ENCODE assay signal across 8 mouse cellular contexts in genomic region chr8:110997547-110998531, GRCm38 (mm10). TPM values are rescaled to one million over a fixed set of nuclear protein-coding genes. Genes with fewer than 3 reads are reported as not detected.
A peak's percentile ranks its signal among the peaks of the same experiment; 100 is the strongest.
DNase-seq lines count a peak whose midpoint lies in the region; ATAC-seq lines count a peak whose summit lies in the region.

TSS of gene Ddx19a (minus strand) at chr8:110997800.

- no peaks in the 10 kb centered on the region for H3K27me3 ChIP-seq in hindbrain, embryonic 11.5 days (ENCODE audit: control insufficient read depth, insufficient read depth, low read length)

- H3K4me1 ChIP-seq in hindbrain, embryonic 11.5 days (replicated peaks; ENCODE audit: control insufficient read depth, insufficient read depth, low read length), result peaks cover 3% of the 10 kb centered on the region; the same call in 1 of the 2 replicates

- WGBS in hindbrain, embryonic 11.5 days, result 3% methylated on average over 58 of the region's 58 CpGs

- peak; percentile 91 for ATAC-seq in hindbrain, embryonic 11.5 days (ENCODE audit: low FRiP score)

- peak; percentile 96 for DNase-seq in MN1 (ENCODE audit: low spot score)
- peak; percentile 84 for DNase-seq in cerebellum, adult 9-10 months
- peak; percentile 76 to 94 for DNase-seq in frontal cortex, adult 2 months (ENCODE audit: extremely low spot score in 1 of 2, low spot score in 1 of 2)
- DNase-seq in hindbrain, embryonic 11.5 days (ENCODE audit: low spot score), result peak; percentile 89
- peak; percentile 84 to 88 for DNase-seq in layer of hippocampus, postnatal 10 days (ENCODE audit: low spot score in 2 of 2)
- DNase-seq in lung, postnatal 10 days, result peak; percentile 93
- DNase-seq in ovary, postnatal 36 days (ENCODE audit: low spot score), result peak; percentile 85
- peak; percentile 86 for DNase-seq in thymus, postnatal 25 days

- no peaks in the 10 kb centered on the region for H3K36me3 ChIP-seq in hindbrain, embryonic 11.5 days (ENCODE audit: control insufficient read depth, insufficient read depth, low read length)

- H3K27ac ChIP-seq in hindbrain, embryonic 11.5 days (ENCODE audit: low read depth, low read length), result peak within 1 kb of the TSS; percentile 42; the same call in 1 of the 2 replicates

- peak within 1 kb of the TSS; percentile 76 for H3K9ac ChIP-seq in hindbrain, embryonic 11.5 days (ENCODE audit: low read depth, low read length)

- H3K4me3 ChIP-seq in hindbrain, embryonic 11.5 days (ENCODE audit: low read depth, low read length), result peak within 1 kb of the TSS; percentile 67

- H3K4me2 ChIP-seq in hindbrain, embryonic 11.5 days (replicated peaks; ENCODE audit: low read depth, low read length), result peak within 1 kb of the TSS; percentile 71

- no peaks in the 10 kb centered on the region for H3K9me3 ChIP-seq in hindbrain, embryonic 11.5 days (ENCODE audit: control insufficient read depth, low read length)

RNA-seq across cellular contexts. Expression of gene Ddx19a, which starts in this region (rescaled TPM):
- 25.1 and 27.5 TPM in 2 replicates for polyA plus RNA-seq in frontal cortex, adult 2 months (2012; rRNA removed)
- 29.8 and 32.8 TPM in 2 replicates for polyA plus RNA-seq in hindbrain, embryonic 11.5 days (2014; fragmentation: Nextera tagmentation; extraction: Ambion mirVana)
- 10 to 100 TPM; 36.8 to 41.6 TPM for total RNA-seq in layer of hippocampus, postnatal 10 days (2021)

Comparison
In these comparisons a context has a peak if more than half of its experiments do, and no peak if none do; other contexts are left out.
1. Peak in every context shown above with its lines: DNase-seq, ATAC-seq, H3K4me3 ChIP-seq and H3K27ac ChIP-seq.